Mouse (Mus musculus) CD4-positive, CD25-positive, alpha-beta regulatory T cell, adult 4 months (primary cell): ENCODE measurements around the gene Eif3c. TPM values are rescaled to one million over a fixed set of nuclear protein-coding genes. Genes with fewer than 3 reads are reported as not detected.

ENCODE experiments used
- polyA plus RNA-seq, 2 experiments: library from polyadenylated mRNA; unstranded; fragments of 100-300 nt; shearing (Covaris generic); gene quantifications; one replicate each; pipeline ENCODE4 v1.2.1; 2017

Eif3c gene
- polyA plus RNA-seq, 2 experiments from 2014 or later, result 228 to 250 TPM

Other genes with a start within 250 kb of the Eif3c start
- 1,000 to 10,000 TPM in 1 of 2 experiments, 100 to 1,000 TPM in 1; 947 to 1,259 TPM for gene Lat, start 196.8 kb downstream of the Eif3c start, polyA plus RNA-seq
- 10 to 100 TPM; 42.8 to 86.8 TPM for gene Spns1, start 189.0 kb downstream of the Eif3c start, polyA plus RNA-seq
- 1 to 10 TPM; 2.6 to 2.8 TPM for gene Nfatc2ip, start 169.7 kb downstream of the Eif3c start, polyA plus RNA-seq
- 10 to 100 TPM in 1 of 2 experiments, not detected in 1; 16.9 TPM for gene Cd19, start 151.5 kb downstream of the Eif3c start, polyA plus RNA-seq
- 10 to 100 TPM; 31.9 to 68.2 TPM for gene Rabep2, start 137.7 kb downstream of the Eif3c start, polyA plus RNA-seq
- under 1 TPM; 0.18 to 0.38 TPM for gene Atp2a1, start 103.3 kb downstream of the Eif3c start, polyA plus RNA-seq
- 10 to 100 TPM; 11.5 to 13.1 TPM for gene Sh2b1, start 91.0 kb downstream of the Eif3c start, polyA plus RNA-seq
- 10 to 100 TPM; 79.8 to 89.2 TPM for gene Tufm, start 79.0 kb downstream of the Eif3c start, polyA plus RNA-seq
- gene Atxn2l, start 63.0 kb downstream of the Eif3c start, polyA plus RNA-seq, result 10 to 100 TPM; 15.6 to 17.4 TPM
- 1 to 10 TPM in 1 of 2 experiments, under 1 TPM in 1; 0.36 to 1.5 TPM for gene Apobr, start 18.5 kb upstream of the Eif3c start, polyA plus RNA-seq
- gene Cln3, start 19.4 kb upstream of the Eif3c start, polyA plus RNA-seq, result 100 to 1,000 TPM in 1 of 2 experiments, 10 to 100 TPM in 1; 79.9 to 150 TPM
- gene Il27, start 28.5 kb upstream of the Eif3c start, polyA plus RNA-seq, result not detected
- under 1 TPM in 1 of 2 experiments, not detected in 1; 0.42 TPM for gene Nupr1, start 64.5 kb upstream of the Eif3c start, polyA plus RNA-seq
- gene Sgf29, start 82.9 kb upstream of the Eif3c start, polyA plus RNA-seq, result 100 to 1,000 TPM in 1 of 2 experiments, 10 to 100 TPM in 1; 93.1 to 113 TPM
- gene Sult1a1, start 110.0 kb upstream of the Eif3c start, polyA plus RNA-seq, result 1 to 10 TPM in 1 of 2 experiments, under 1 TPM in 1; 0.82 to 1.3 TPM
- gene Bola2, start 129.0 kb upstream of the Eif3c start, polyA plus RNA-seq, result 100 to 1,000 TPM in 1 of 2 experiments, 10 to 100 TPM in 1; 82.6 to 175 TPM
- gene Slx1b, start 129.4 kb upstream of the Eif3c start, polyA plus RNA-seq, result 10 to 100 TPM; 10.6 to 21.4 TPM
- 1,000 to 10,000 TPM; 2,251 to 2,782 TPM for gene Coro1a, start 141.4 kb upstream of the Eif3c start, polyA plus RNA-seq
- gene Mapk3, start 193.2 kb upstream of the Eif3c start, polyA plus RNA-seq, result 10 to 100 TPM; 16.9 to 17.8 TPM
- gene Gdpd3, start 199.9 kb upstream of the Eif3c start, polyA plus RNA-seq, result 10 to 100 TPM; 13.9 to 17.4 TPM
- 10 to 100 TPM; 58.4 to 83.8 TPM for gene Ypel3, start 210.5 kb upstream of the Eif3c start, polyA plus RNA-seq
- gene Tbx6, start 215.1 kb upstream of the Eif3c start, polyA plus RNA-seq, result 1 to 10 TPM; 5.9 to 7.5 TPM
- gene Ppp4c, start 226.1 kb upstream of the Eif3c start, polyA plus RNA-seq, result 100 to 1,000 TPM; 139 to 140 TPM
- gene Fam57b, start 231.3 kb upstream of the Eif3c start, polyA plus RNA-seq, result not detected